Mouse (Mus musculus): ENCODE data around the gene Pdzd9.

Gene Pdzd9

DNA sequence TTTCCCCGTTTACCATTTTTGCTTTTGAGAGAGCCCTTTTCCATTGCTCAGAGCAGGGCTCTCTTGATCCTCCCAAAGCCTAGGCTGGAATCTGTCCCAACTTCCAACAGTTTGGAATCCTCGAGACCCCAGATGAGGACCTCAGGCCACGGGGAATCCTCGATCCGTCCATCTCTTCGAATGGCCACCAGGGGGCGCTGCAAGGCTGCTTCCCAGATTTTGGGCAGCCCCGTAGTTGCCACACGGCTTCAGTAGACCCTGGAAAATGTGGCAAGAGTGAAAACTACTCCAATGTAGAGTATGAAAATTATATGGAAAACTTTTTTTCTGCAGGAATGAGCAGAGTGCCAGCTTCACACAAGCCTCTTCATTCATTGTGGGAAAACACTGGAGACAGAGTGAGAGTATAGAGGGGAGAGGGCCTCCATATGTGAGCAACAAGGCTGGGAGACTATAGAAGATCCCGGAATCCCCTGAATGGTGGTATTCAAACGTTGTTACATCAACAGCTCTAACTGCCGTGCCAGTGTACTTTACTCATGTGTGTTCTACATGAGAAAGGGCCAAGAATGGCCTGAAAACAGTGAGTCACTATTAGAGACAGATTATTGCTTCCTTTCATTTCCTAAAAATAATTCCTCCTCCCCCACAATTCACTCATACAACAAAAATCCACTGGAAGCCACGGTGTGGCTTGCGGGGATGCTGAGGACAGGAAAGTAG lies at the start of gene Pdzd9:
Pdzd9 (minus strand) TSS at position 191 of the 723 bp plus-strand sequence.
- DNase-seq (ENCODE audit: low spot score in 2 of 2): peak; percentile 47 to 61

- no peak for DNase-seq (ENCODE audit: low spot score in 2 of 2)
Measured at GRCm38 (mm10) chr7:120717261-120717660, 47.1 kb upstream of the Pdzd9 start.

- DNase-seq (ENCODE audit: low spot score in 2 of 2): peak; percentile 21 to 44
Measured at GRCm38 (mm10) chr7:120713951-120714350, 43.8 kb upstream of the Pdzd9 start.

DNA sequence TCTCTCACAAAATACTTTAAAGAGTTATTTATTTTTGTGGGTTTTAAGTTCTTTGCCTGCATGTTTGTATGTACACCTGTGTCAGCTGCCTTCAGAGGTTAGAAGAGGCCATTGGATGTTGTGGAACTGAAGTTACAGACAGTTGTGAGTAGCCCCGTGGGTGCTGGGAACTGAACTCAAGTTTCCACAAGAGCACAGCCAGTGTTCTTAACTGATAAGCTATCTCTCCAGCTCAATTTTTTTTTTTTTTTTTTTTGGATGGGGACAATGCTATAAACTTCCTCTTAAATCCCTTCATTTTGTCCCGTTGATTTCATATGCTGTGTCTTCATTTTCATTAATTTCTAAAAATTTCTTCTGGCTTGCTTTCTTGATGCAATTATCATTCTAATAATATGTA lies 43.1 kb upstream of the Pdzd9 start:
- DNase-seq (ENCODE audit: low spot score in 2 of 2): no peak

DNA sequence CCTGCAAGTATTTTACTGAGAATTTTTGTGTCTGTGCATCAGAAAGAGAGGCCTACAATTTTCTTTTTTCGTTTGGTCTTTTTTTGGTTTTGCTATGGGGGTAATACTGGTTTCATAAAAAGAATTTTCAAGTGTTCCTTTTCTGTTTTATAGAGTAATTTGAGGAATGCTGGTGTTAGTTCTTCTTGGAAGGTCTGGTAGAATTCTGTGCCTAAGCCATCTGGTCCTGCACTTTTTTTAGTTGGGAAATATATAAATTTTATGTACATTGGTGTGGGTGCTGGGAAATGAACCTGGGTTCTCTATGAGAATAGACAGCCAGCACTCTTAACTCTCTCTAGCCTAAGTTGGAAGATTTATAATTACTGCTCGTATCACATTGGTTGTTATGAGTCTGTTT lies 41.9 kb upstream of the Pdzd9 start:
- no peak for DNase-seq (ENCODE audit: low spot score in 2 of 2)

DNA sequence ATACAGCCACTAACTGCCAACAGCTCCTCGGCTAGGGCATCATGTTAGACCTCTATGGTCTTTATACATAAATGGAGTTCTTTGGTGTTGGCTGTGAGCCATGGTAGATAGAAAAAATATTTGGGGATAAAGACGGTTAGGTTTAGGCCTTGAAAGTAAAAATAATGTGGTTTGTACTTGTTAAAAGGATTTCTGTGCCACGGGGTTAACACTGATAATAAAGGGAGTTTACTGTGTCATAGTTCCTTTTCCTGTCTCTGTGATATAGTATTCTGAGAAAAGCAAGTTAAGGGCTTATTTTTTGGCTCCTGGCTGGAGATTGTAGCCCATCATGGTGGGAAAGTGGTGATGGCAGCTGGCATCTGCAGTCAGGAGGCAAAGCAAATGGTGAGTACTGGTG lies 33.7 kb upstream of the Pdzd9 start:
- no peak for DNase-seq (ENCODE audit: low spot score in 2 of 2)

DNA sequence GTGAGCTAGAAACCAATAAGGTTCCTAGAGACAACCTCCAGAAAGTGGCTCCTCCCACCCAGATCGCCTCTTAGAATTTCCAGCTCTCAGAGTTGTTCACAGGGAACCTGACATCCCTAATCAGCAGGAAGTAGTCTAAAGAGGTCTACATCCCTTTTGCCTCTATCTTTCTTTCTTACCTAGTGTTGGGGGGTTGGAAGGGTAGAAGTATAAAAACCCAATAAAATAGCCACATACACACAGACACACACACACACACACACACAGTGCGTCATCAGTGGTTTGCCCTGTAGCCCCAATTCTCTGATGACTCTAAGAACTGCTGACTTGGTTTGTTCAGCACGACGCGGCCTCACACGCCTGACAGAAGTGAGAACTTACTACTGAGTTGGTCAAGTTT lies 29.4 kb upstream of the Pdzd9 start:
- DNase-seq (ENCODE audit: low spot score in 2 of 2): no peak

DNA sequence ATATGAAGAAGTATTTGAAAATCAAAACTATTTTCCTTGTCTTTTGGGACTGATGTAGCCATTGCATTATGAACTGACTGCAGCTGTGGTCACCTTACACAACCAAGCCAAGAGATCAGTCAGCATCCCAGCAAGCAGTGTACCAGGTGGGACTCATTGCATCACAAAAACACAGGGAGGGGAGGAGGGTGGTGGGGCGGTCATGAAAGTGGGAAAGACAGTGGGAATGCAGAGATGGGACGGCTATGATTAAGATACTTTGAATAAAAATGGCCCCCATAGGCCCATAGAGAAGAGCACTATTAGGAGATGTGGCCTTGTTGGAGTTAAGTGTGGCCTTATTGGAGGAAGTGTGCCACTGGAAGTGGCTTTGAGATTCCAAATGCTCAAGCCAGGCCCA lies 26.2 kb upstream of the Pdzd9 start:
- no peak for DNase-seq (ENCODE audit: low spot score in 2 of 2)

- DNase-seq (ENCODE audit: low spot score in 2 of 2): no peak
Measured at GRCm38 (mm10) chr7:120695641-120696040, 25.5 kb upstream of the Pdzd9 start.

GRCm38 (mm10) chr7:120695196-120695595 lies 25.1 kb upstream of the Pdzd9 start:
- no peak for DNase-seq (ENCODE audit: low spot score in 2 of 2)

- no peak for DNase-seq (ENCODE audit: low spot score in 2 of 2)
Measured at GRCm38 (mm10) chr7:120693831-120694375, 23.8 kb upstream of the Pdzd9 start.

- no peak for DNase-seq (ENCODE audit: low spot score in 2 of 2)
Measured at GRCm38 (mm10) chr7:120690634-120691033, 20.5 kb upstream of the Pdzd9 start.

- no peak for DNase-seq (ENCODE audit: low spot score in 2 of 2)
Measured at GRCm38 (mm10) chr7:120685227-120685626, 15.1 kb upstream of the Pdzd9 start.

DNA sequence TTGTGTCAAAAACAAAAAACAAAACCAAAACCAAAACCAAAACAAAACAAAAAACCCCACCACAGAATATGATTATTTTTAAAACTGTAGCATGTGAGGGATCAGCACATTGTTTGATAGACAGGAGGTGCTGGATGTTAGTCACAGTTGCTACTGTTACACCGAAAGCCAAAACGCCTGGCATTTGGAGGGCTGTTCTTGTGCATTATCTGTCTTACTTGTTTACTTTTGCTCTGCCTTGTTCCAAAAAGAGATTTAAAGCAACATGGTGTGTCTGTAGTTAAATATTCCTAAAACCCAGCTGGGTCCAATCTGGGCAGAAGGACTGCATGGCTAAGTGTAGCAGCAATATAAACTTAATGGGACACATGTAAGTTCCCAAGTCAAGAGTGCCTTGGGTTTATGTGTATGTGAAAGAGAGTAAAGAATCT lies 14.6 kb upstream of the Pdzd9 start:
- no peak for DNase-seq (ENCODE audit: low spot score in 2 of 2)

- DNase-seq (ENCODE audit: low spot score in 2 of 2): no peak
Measured at GRCm38 (mm10) chr7:120682002-120682401, 11.9 kb upstream of the Pdzd9 start.

GRCm38 (mm10) chr7:120679023-120679422 lies 8.9 kb upstream of the Pdzd9 start:
- DNase-seq (ENCODE audit: low spot score in 2 of 2): no peak

DNA sequence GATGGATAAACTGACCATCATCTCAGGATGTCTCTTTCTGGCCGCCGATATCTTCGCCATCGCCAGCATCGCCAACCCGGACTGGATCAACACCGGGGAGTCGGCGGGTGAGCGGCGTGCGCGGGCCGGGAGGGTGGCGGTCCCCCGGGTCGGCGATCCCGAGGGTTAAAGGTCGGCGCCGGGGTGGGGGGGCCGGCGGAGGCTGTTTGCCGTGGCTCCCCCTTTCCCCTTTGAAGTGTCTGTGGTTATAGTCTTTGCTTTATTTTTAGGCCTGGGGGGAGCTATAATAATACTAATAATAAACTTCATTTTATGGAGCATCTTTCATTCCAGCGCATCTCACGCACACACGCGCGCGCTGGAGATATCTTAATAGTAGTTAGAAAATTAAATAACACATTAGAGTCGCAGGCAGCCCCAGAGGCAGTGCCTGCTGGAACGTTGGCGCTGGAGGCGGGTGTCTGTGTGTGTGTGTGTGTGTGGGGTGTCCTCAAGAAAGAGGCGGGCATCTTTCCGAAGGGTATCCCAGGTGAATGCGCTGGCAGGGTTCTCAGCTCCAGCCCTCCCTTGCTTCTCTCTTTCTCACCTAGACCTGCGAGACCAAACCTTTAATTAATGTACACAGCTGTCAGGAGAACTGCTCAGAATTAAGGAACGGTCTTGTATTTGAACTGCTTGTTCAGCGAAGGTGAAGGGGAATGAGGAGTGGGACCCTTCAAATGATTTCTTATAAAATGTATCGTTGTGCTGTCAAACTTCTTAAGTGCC lies 7.8 kb upstream of the Pdzd9 start:
- DNase-seq (ENCODE audit: low spot score in 2 of 2): peak; percentile 30 to 46

GRCm38 (mm10) chr7:120677001-120677643 lies 7.0 kb upstream of the Pdzd9 start, which contains the start of gene Mosmo:
TSS of gene Mosmo (plus strand) at chr7:120677618.
- peak; percentile 53 to 63 for DNase-seq (ENCODE audit: low spot score in 2 of 2)

GRCm38 (mm10) chr7:120671271-120671670 lies 1.1 kb upstream of the Pdzd9 start:
- no peak for DNase-seq (ENCODE audit: low spot score in 2 of 2)

- no peak for DNase-seq (ENCODE audit: low spot score in 2 of 2)
Measured at GRCm38 (mm10) chr7:120662079-120662478, 8.1 kb downstream of the Pdzd9 start.

DNA sequence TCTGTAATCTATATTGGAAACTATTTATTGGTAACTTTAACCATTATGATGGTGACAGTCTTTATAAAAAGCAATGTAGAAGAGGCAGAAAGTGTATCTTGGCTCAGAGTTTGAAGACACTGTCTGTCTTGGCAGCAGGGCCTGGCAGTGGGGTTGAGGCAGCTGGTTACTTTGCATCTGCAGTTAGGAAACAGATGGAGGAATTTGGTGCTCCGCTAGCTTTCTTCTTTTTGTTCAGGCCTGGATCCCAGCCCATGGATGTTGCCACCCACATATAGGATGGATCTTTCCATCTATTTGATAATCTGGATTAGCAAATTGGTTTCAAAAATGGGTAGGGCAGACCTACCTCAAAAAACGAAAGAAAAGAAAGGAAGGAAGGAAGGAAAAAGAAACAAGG lies 22.3 kb downstream of the Pdzd9 start:
- no peak for DNase-seq (ENCODE audit: low spot score in 2 of 2)

DNA sequence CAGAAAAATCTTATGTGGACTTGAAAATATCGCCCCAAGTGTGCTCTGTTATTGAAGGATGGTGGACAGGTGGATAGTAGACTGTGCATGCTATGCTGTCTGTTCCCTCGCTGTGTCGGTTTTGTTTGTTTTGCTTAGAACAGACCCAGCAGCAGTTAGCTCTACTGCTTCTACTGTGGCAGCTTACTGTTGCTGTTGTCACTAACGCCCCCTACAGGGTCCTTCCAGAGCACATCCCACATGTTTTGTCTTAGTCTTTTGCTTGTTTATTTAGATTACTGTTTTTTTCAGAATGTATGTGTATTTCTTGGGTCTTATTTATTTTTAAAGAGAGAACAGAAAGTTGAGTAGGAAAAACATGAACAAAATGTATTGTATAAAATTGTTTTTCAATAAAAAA lies 26.9 kb downstream of the Pdzd9 start:
- no peak for DNase-seq (ENCODE audit: low spot score in 2 of 2)

Data from heart, adult 9 months (tissue).